Mouse (Mus musculus): ENCODE measurements around the gene Cul7.

Cul7 gene

GRCm38 (mm10) chr17:46650232-46651031 lies at the start of gene Cul7:
Gene Cul7, plus strand, starts transcription at chr17:46650337.
- DNase-seq (ENCODE audit: low read depth in 1 of 2, low spot score in 2 of 2) = peak; percentile 50 to 63

GRCm38 (mm10) chr17:46600569-46600968 lies 49.6 kb upstream of the Cul7 start:
- no peak for DNase-seq (ENCODE audit: low read depth in 1 of 2, low spot score in 2 of 2)

- DNase-seq (ENCODE audit: low read depth in 1 of 2, low spot score in 2 of 2) = no peak
Observed at GRCm38 (mm10) chr17:46602212-46602611, 47.9 kb upstream of the Cul7 start.

- no peak for DNase-seq (ENCODE audit: low read depth in 1 of 2, low spot score in 2 of 2)
Observed at GRCm38 (mm10) chr17:46603229-46603628, 46.9 kb upstream of the Cul7 start.

GRCm38 (mm10) chr17:46605126-46605525 lies 45.0 kb upstream of the Cul7 start:
- no peak for DNase-seq (ENCODE audit: low read depth in 1 of 2, low spot score in 2 of 2)

- no peak for DNase-seq (ENCODE audit: low read depth in 1 of 2, low spot score in 2 of 2)
Observed at GRCm38 (mm10) chr17:46605987-46606386, 44.1 kb upstream of the Cul7 start.

- no peak for DNase-seq (ENCODE audit: low read depth in 1 of 2, low spot score in 2 of 2)
Observed at GRCm38 (mm10) chr17:46609721-46610514, 40.2 kb upstream of the Cul7 start.

GRCm38 (mm10) chr17:46611316-46611715 lies 38.8 kb upstream of the Cul7 start:
- DNase-seq (ENCODE audit: low read depth in 1 of 2, low spot score in 2 of 2) = no peak

- no peak for DNase-seq (ENCODE audit: low read depth in 1 of 2, low spot score in 2 of 2)
Observed at GRCm38 (mm10) chr17:46612189-46612588, 37.9 kb upstream of the Cul7 start.

- DNase-seq (ENCODE audit: low read depth in 1 of 2, low spot score in 2 of 2) = no peak
Observed at GRCm38 (mm10) chr17:46612820-46613219, 37.3 kb upstream of the Cul7 start.

GRCm38 (mm10) chr17:46613229-46613628 lies 36.9 kb upstream of the Cul7 start:
- no peak for DNase-seq (ENCODE audit: low read depth in 1 of 2, low spot score in 2 of 2)

- no peak for DNase-seq (ENCODE audit: low read depth in 1 of 2, low spot score in 2 of 2)
Observed at GRCm38 (mm10) chr17:46617799-46618198, 32.3 kb upstream of the Cul7 start.

GRCm38 (mm10) chr17:46618394-46618768 lies 31.8 kb upstream of the Cul7 start:
- DNase-seq (ENCODE audit: low read depth in 1 of 2, low spot score in 2 of 2) = no peak

- no peak for DNase-seq (ENCODE audit: low read depth in 1 of 2, low spot score in 2 of 2)
Observed at GRCm38 (mm10) chr17:46618769-46619682, 31.1 kb upstream of the Cul7 start.

- DNase-seq (ENCODE audit: low read depth in 1 of 2, low spot score in 2 of 2) = no peak
Observed at GRCm38 (mm10) chr17:46619683-46620357, 30.3 kb upstream of the Cul7 start.

- DNase-seq (ENCODE audit: low read depth in 1 of 2, low spot score in 2 of 2) = no peak
Observed at GRCm38 (mm10) chr17:46621324-46621723, 28.8 kb upstream of the Cul7 start.

GRCm38 (mm10) chr17:46622269-46622668 lies 27.9 kb upstream of the Cul7 start:
- DNase-seq (ENCODE audit: low read depth in 1 of 2, low spot score in 2 of 2) = no peak

- no peak for DNase-seq (ENCODE audit: low read depth in 1 of 2, low spot score in 2 of 2)
Observed at GRCm38 (mm10) chr17:46623819-46624557, 26.1 kb upstream of the Cul7 start.

- no peak for DNase-seq (ENCODE audit: low read depth in 1 of 2, low spot score in 2 of 2)
Observed at GRCm38 (mm10) chr17:46624598-46624997, 25.5 kb upstream of the Cul7 start.

- DNase-seq (ENCODE audit: low read depth in 1 of 2, low spot score in 2 of 2) = no peak
Observed at GRCm38 (mm10) chr17:46627409-46627808, 22.7 kb upstream of the Cul7 start.
